7 mouse cellular contexts compared by ENCODE assay signal in the genomic region with DNA sequence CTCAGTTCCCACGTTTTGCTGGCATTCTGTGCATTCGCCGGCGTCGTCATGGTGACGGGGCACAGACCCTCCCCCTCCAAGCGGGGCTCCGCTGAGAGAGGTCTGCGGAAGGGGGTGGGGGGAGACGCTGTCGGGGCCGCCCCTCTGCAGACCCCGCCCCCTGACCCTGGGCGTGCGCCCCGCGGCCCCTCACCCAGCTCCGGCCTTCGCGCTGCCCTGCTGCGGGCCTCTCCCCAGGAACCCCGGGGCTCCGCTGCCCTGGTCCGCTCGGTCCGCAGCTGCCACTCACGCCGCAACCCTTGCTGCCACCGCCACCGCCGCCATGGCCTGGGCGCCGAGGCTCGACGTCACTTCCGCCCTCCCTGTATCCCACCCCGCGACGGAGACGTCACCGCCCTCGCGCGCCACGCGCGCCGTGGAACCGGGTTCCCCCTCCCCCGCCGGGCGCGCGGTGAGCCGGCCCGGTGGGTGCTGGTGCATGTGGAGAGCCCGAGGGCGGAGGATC. TPM values are rescaled to one million over a fixed set of nuclear protein-coding genes. Genes with fewer than 3 reads are reported as not detected.
DNase-seq lines count a peak whose midpoint lies in the region; ATAC-seq lines count a peak whose summit lies in the region.

A gene (minus strand): TSS at position 364 of the 505 bp plus-strand sequence.

- peak within 1 kb of the TSS; percentile 97 for H3K27ac ChIP-seq in embryonic facial prominence, embryonic 10.5 days (replicated peaks)
- H3K27ac ChIP-seq in limb, embryonic 12.5 days = peak within 1 kb of the TSS; percentile 93
- peak within 1 kb of the TSS; percentile 99 for H3K27ac ChIP-seq in midbrain, embryonic 14.5 days (replicated peaks; ENCODE audit: low read depth, low read length)

- peaks cover 58% of the 10 kb centered on the region for H3K36me3 ChIP-seq in embryonic facial prominence, embryonic 10.5 days (replicated peaks)
- peaks cover 47% of the 10 kb centered on the region for H3K36me3 ChIP-seq in limb, embryonic 12.5 days
- peaks cover 37% of the 10 kb centered on the region for H3K36me3 ChIP-seq in midbrain, embryonic 14.5 days (ENCODE audit: control insufficient read depth, insufficient read depth, low read length)

- H3K4me3 ChIP-seq in embryonic facial prominence, embryonic 10.5 days = peak within 1 kb of the TSS; percentile 96
- H3K4me3 ChIP-seq in limb, embryonic 12.5 days (replicated peaks) = peak within 1 kb of the TSS; percentile 87
- peak within 1 kb of the TSS; percentile 88 for H3K4me3 ChIP-seq in midbrain, embryonic 14.5 days (replicated peaks; ENCODE audit: low read depth, low read length)

- H3K27me3 ChIP-seq in embryonic facial prominence, embryonic 10.5 days (replicated peaks; ENCODE audit: low read depth, poor library complexity, severe bottlenecking) = no peaks in the 10 kb centered on the region
- H3K27me3 ChIP-seq in limb, embryonic 12.5 days = no peaks in the 10 kb centered on the region
- H3K27me3 ChIP-seq in midbrain, embryonic 14.5 days (ENCODE audit: control insufficient read depth, insufficient read depth, low read length) = no peaks in the 10 kb centered on the region

- peak; percentile 92 for DNase-seq in adrenal gland, postnatal 10 days
- DNase-seq in embryonic facial prominence, embryonic 10.5 days (ENCODE audit: low spot score) = peak; percentile 95
- peak; percentile 77 for DNase-seq in kidney, adult 11 months
- peak; percentile 96 for DNase-seq in midbrain, embryonic 14.5 days
- peak; percentile 82 to 88 for DNase-seq in spleen, postnatal 10 days (ENCODE audit: low spot score in 2 of 2)

- H3K9ac ChIP-seq in limb, embryonic 12.5 days (replicated peaks) = peak within 1 kb of the TSS; percentile 93
- H3K9ac ChIP-seq in midbrain, embryonic 14.5 days (replicated peaks; ENCODE audit: low read length) = peak within 1 kb of the TSS; percentile 93

- H3K4me2 ChIP-seq in limb, embryonic 12.5 days = peak within 1 kb of the TSS; percentile 99
- H3K4me2 ChIP-seq in midbrain, embryonic 14.5 days (ENCODE audit: low read length) = peak within 1 kb of the TSS; percentile 92

- peak; percentile 36 for ATAC-seq in granulocyte monocyte progenitor cell, adult 5-6 weeks (replicated peaks; ENCODE audit: poor library complexity, severe bottlenecking)
- peak; percentile 66 for ATAC-seq in limb, embryonic 12.5 days (ENCODE audit: insufficient number of reproducible peaks, insufficient read depth, low FRiP score, low TSS enrichment, low read depth)
- peak; percentile 78 for ATAC-seq in midbrain, embryonic 14.5 days (ENCODE audit: low FRiP score, low TSS enrichment)

- 1% methylated on average over 58 of the region's 58 CpGs for WGBS in embryonic facial prominence, embryonic 10.5 days
- WGBS in limb, embryonic 12.5 days = under 1% methylated on average over 58 of the region's 58 CpGs
- 0% methylated on average over 56 of the region's 58 CpGs for WGBS in midbrain, embryonic 14.5 days

- H3K4me1 ChIP-seq in embryonic facial prominence, embryonic 10.5 days = peaks cover 66% of the 10 kb centered on the region
- peaks cover 46% of the 10 kb centered on the region for H3K4me1 ChIP-seq in limb, embryonic 12.5 days (replicated peaks)
- peaks cover 42% of the 10 kb centered on the region for H3K4me1 ChIP-seq in midbrain, embryonic 14.5 days (ENCODE audit: control insufficient read depth, insufficient read depth, low read length)

- H3K9me3 ChIP-seq in embryonic facial prominence, embryonic 10.5 days = peaks cover 17% of the 10 kb centered on the region
- H3K9me3 ChIP-seq in limb, embryonic 12.5 days = peaks cover 13% of the 10 kb centered on the region
- H3K9me3 ChIP-seq in midbrain, embryonic 14.5 days (ENCODE audit: control insufficient read depth, low read length) = no peaks in the 10 kb centered on the region

RNA-seq across cellular contexts. Expression of the gene that starts here (rescaled TPM):
- total RNA-seq in adrenal gland, postnatal 10 days (2021) = 10 to 100 TPM; 29.8 to 36.5 TPM
- 11.0 and 11.6 TPM in 2 replicates for polyA plus RNA-seq in embryonic facial prominence, embryonic 10.5 days (2016; fragmentation: Nextera tagmentation; extraction: Ambion mirVana)
- 14.5 and 19.8 TPM in 2 replicates for total RNA-seq in granulocyte monocyte progenitor cell, adult 5-6 weeks (2014; fragmentation: Nextera tagmentation)
- 9.9 and 14.0 TPM in 2 replicates for total RNA-seq in granulocyte monocyte progenitor cell, adult 5-6 weeks (2017)
- polyA plus RNA-seq in limb, embryonic 12.5 days (2016; fragmentation: Nextera tagmentation; extraction: Ambion mirVana) = 21.6 and 25.3 TPM in 2 replicates
- polyA plus RNA-seq in midbrain, embryonic 14.5 days (2014; fragmentation: Nextera tagmentation; extraction: Ambion mirVana) = 9.1 and 18.5 TPM in 2 replicates

Comparison
In these comparisons a context has a peak if more than half of its experiments do, and no peak if none do; other contexts are left out.
1. Peak in every context shown above with its lines: DNase-seq, ATAC-seq, H3K4me3 ChIP-seq and H3K27ac ChIP-seq.